Mouse (Mus musculus): ENCODE results near the gene Ampd1. TPM values are rescaled to one million over a fixed set of nuclear protein-coding genes. Genes with fewer than 3 reads are reported as not detected.

Ampd1 gene
- total and polyA plus RNA-seq, 3 experiments: 0.08 to 0.18 TPM; not detected in 1

GRCm38 (mm10) chr3:103127721-103128120 is 53.9 kb downstream of the Ampd1 start:
- H3K36me3 ChIP-seq (ENCODE audit: control insufficient read depth in 1 of 2, insufficient read depth in 2 of 2, low read length in 2 of 2): peaks cover 0 to 17% of the 10 kb centered on the region in 2 experiments; a peak in 3 of 4 replicates
- H3K9ac ChIP-seq (ENCODE audit: control insufficient read depth, low read depth, low read length, poor library complexity, severe bottlenecking): no peak overlapping the region
- no peaks in the 10 kb centered on the region for H3K79me2 ChIP-seq (ENCODE audit: control insufficient read depth, insufficient read depth, low read length, poor library complexity)
- H3K9me3 ChIP-seq (replicated peaks; ENCODE audit: insufficient read depth, low read length): no peaks in the 10 kb centered on the region
- H3K4me3 ChIP-seq (ENCODE audit: control insufficient read depth in 1 of 2, insufficient read depth in 1 of 2, low read depth in 2 of 2, low read length in 2 of 2): no peak overlapping the region
- no peaks in the 10 kb centered on the region for H3K27me3 ChIP-seq (ENCODE audit: control insufficient read depth in 1 of 2, insufficient read depth in 2 of 2, low read length in 2 of 2)
- peaks cover 9 to 19% of the 10 kb centered on the region in 2 experiments for H3K4me1 ChIP-seq (ENCODE audit: control insufficient read depth in 1 of 2, insufficient read depth in 2 of 2, low read length in 2 of 2)
- no peak overlapping the region for H3K27ac ChIP-seq (ENCODE audit: control insufficient read depth, low read depth, low read length)
- TF ChIP-seq TCF12 (IDR thresholded peaks at IDR 0.05; ENCODE audit: low read depth, low read length) (no peak), ETS1 (IDR thresholded peaks at IDR 0.05; ENCODE audit: low read depth, low read length) (no peak)
- no peak for DNase-seq (ENCODE audit: low read depth, low spot score)

GRCm38 (mm10) chr3:103128251-103128650 is 54.4 kb downstream of the Ampd1 start:
- TF ChIP-seq CTCF (IDR thresholded peaks at IDR 0.05 in 2 of 3, conservative IDR thresholded peaks at IDR 0.05 in 1 of 3; ENCODE audit: control insufficient read depth in 1 of 3, insufficient read depth in 1 of 3, low read depth in 2 of 3, low read length in 3 of 3, poor library complexity in 1 of 3, severe bottlenecking in 1 of 3): no peak
- TF ChIP-seq SMC3 (IDR thresholded peaks at IDR 0.05; ENCODE audit: low read depth, low read length): no peak
- no peak for TF ChIP-seq POLR2AphosphoS5 (IDR thresholded peaks at IDR 0.05; ENCODE audit: borderline replicate concordance, low read depth, low read length)
- no peak for TF ChIP-seq USF1 (IDR thresholded peaks at IDR 0.05; ENCODE audit: low read depth, low read length)
- no peak for TF ChIP-seq POLR2AphosphoS2 (IDR thresholded peaks at IDR 0.05; ENCODE audit: low read length)
- no peak for TF ChIP-seq E2F4 (IDR thresholded peaks at IDR 0.05; ENCODE audit: borderline replicate concordance, low read depth, low read length)
- no peak for TF ChIP-seq CHD1 (IDR thresholded peaks at IDR 0.05; ENCODE audit: low read depth, low read length)
- no peak for TF ChIP-seq ELF1 (IDR thresholded peaks at IDR 0.05; ENCODE audit: low read depth, low read length)
- no peak for TF ChIP-seq RAD21 (IDR thresholded peaks at IDR 0.05; ENCODE audit: low read depth, low read length)
- TF ChIP-seq ZC3H11A (IDR thresholded peaks at IDR 0.05; ENCODE audit: low read depth, low read length): no peak
- no peak for TF ChIP-seq KAT2A (conservative IDR thresholded peaks at IDR 0.05; ENCODE audit: low read depth, low read length)
- no peak for TF ChIP-seq MXI1 (IDR thresholded peaks at IDR 0.05; ENCODE audit: low read depth, low read length)
- TF ChIP-seq EP300 (IDR thresholded peaks at IDR 0.05; ENCODE audit: low read depth in 1 of 2, low read length in 2 of 2): no peak
- Histone ChIP-seq H3K4me3 (ENCODE audit: control insufficient read depth in 1 of 2, insufficient read depth in 1 of 2, low read depth in 2 of 2, low read length in 2 of 2) (no peak overlapping the region), H3K79me2 (ENCODE audit: control insufficient read depth, insufficient read depth, low read length, poor library complexity) (no peaks in the 10 kb centered on the region), H3K4me1 (ENCODE audit: control insufficient read depth in 1 of 2, insufficient read depth in 2 of 2, low read length in 2 of 2) (peaks cover 9 to 19% of the 10 kb centered on the region in 2 experiments), H3K9me3 (replicated peaks; ENCODE audit: insufficient read depth, low read length) (no peaks in the 10 kb centered on the region), H3K27me3 (ENCODE audit: control insufficient read depth in 1 of 2, insufficient read depth in 2 of 2, low read length in 2 of 2) (no peaks in the 10 kb centered on the region), H3K36me3 (ENCODE audit: control insufficient read depth in 1 of 2, insufficient read depth in 2 of 2, low read length in 2 of 2) (peaks cover 0 to 17% of the 10 kb centered on the region in 2 experiments; a peak in 3 of 4 replicates), H3K27ac (ENCODE audit: control insufficient read depth, low read depth, low read length) (no peak overlapping the region), H3K9ac (ENCODE audit: control insufficient read depth, low read depth, low read length, poor library complexity, severe bottlenecking) (no peak overlapping the region)
- no peak for DNase-seq (ENCODE audit: low read depth, low spot score)
